Mouse (Mus musculus) gastrocnemius, postnatal 4 days (tissue): ENCODE results near the gene Tmem255a. TPM values are rescaled to one million over a fixed set of nuclear protein-coding genes. Genes with fewer than 3 reads are reported as not detected.

Experiments used
- DNase-seq, 2 experiments: peaks; one replicate each; pipeline ENCODE4 v3.0.0; 2021 to 2022; ENCODE audit warnings: low spot score in 2 of 2, mixed read lengths in 2 of 2
- long read RNA-seq, 2 experiments: library from polyadenylated mRNA; stranded (forward); transcript quantifications; one replicate each; pipeline ENCODE4 v2.0.0; 2021
- total RNA-seq, 2 experiments: library from RNA; stranded (reverse); gene quantifications; 2 replicates each; pipeline ENCODE4 v1.2.3; 2021

The Tmem255a gene
- total RNA-seq, result 10 to 100 TPM; 23.8 to 69.5 TPM
- long read RNA-seq, experiment 1, transcript Tmem255a-201 (10 exons, 3,380 nt), result minor isoform, 6 of 25 reads
- long read RNA-seq, experiment 1, transcript Tmem255a-202 (9 exons, 3,311 nt), result major isoform, 11 of 25 reads
- long read RNA-seq, experiment 1, partial matches to known transcripts, result 3 of 25 reads
- long read RNA-seq, experiment 1, other reads (novel, unspliced or antisense), result 5 of 25 reads
- long read RNA-seq, experiment 2, transcript Tmem255a-201 (10 exons, 3,380 nt), result major isoform, 26 of 53 reads
- long read RNA-seq, experiment 2, transcript Tmem255a-202 (9 exons, 3,311 nt), result minor isoform, 15 of 53 reads
- long read RNA-seq, experiment 2, partial matches to known transcripts, result 2 of 53 reads
- long read RNA-seq, experiment 2, other reads (novel, unspliced or antisense), result 10 of 53 reads

GRCm38 (mm10) chrX:38251851-38252571, at the start of gene Tmem255a:
Gene Tmem255a, minus strand, starts transcription at chrX:38252439.
- peak in 1 of 2 experiments; percentile 12 for DNase-seq

GRCm38 (mm10) chrX:38259610-38260009, 7.4 kb upstream of the Tmem255a start:
- DNase-seq, result no peak

- peak in 1 of 2 experiments; percentile 11 for DNase-seq
These were observed 1.8 kb downstream of the Tmem255a start for GRCm38 (mm10) chrX:38250352-38250950.

GRCm38 (mm10) chrX:38249640-38250351, 2.4 kb downstream of the Tmem255a start:
- peak; percentile 23 to 32 for DNase-seq

GRCm38 (mm10) chrX:38247601-38248000, 4.6 kb downstream of the Tmem255a start:
- no peak for DNase-seq

- DNase-seq, result no peak
These were observed 5.1 kb downstream of the Tmem255a start for GRCm38 (mm10) chrX:38247108-38247507.

- peak in 1 of 2 experiments; percentile 24 for DNase-seq
These were observed 14.5 kb downstream of the Tmem255a start for GRCm38 (mm10) chrX:38237731-38238130.

GRCm38 (mm10) chrX:38229888-38230287, 22.4 kb downstream of the Tmem255a start:
- no peak for DNase-seq

GRCm38 (mm10) chrX:38222757-38223156, 29.5 kb downstream of the Tmem255a start:
- no peak for DNase-seq

- DNase-seq, result no peak
These were observed 34.6 kb downstream of the Tmem255a start for GRCm38 (mm10) chrX:38217676-38217991.

- no peak for DNase-seq
These were observed 35.1 kb downstream of the Tmem255a start for GRCm38 (mm10) chrX:38216986-38217675.

- DNase-seq, result no peak
These were observed 44.8 kb downstream of the Tmem255a start for GRCm38 (mm10) chrX:38207392-38207791.

GRCm38 (mm10) chrX:38201816-38202215, 50.4 kb downstream of the Tmem255a start:
- no peak for DNase-seq

- no peak for DNase-seq
These were observed 61.8 kb downstream of the Tmem255a start for GRCm38 (mm10) chrX:38190458-38190764.

GRCm38 (mm10) chrX:38189552-38190457, 62.4 kb downstream of the Tmem255a start, which contains the start of gene Zbtb33:
Gene Zbtb33, plus strand, starts transcription at chrX:38189793.
- peak; percentile 78 to 85 for DNase-seq

GRCm38 (mm10) chrX:38185520-38185919, 66.7 kb downstream of the Tmem255a start:
- no peak for DNase-seq

GRCm38 (mm10) chrX:38181608-38182258, 70.5 kb downstream of the Tmem255a start:
- peak in 1 of 2 experiments; percentile 59 for DNase-seq

GRCm38 (mm10) chrX:38180656-38181607, 71.3 kb downstream of the Tmem255a start:
- peak in 1 of 2 experiments; percentile 8 for DNase-seq
